Mouse (Mus musculus) heart, postnatal 0 days (tissue): ENCODE measurements around the gene Gpr45.

Experiments
- CTCF ChIP-seq: IDR thresholded peaks from 2 replicates; pipeline ENCODE4 v1.5.1; 2016; ENCODE audit warnings: antibody characterized with exemption, control low read depth, low read depth
- EP300 ChIP-seq: IDR thresholded peaks from 2 replicates; pipeline ENCODE4 v1.6.1; 2016; ENCODE audit warnings: antibody characterized with exemption, low read depth

DNA sequence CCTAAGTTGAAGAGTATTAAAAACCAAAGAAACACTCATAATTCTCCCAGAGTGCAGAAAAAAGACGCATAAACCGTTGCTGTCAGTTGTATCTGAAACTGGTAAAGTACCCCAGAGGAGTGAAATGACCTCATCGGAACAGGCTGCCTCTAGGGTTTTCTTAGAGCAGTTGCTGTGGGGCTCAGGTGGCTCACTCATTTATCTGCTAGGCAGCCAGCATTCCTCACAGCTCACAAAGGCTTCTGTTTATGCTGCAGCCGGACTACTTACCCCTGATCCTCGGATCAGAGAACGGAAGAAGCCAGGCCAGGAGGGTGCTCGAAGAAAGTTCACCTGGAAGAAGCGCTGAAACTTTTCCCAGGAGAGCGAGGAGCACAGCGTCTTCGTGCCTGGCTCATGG lies 47.5 kb upstream of the Gpr45 start:
- no peak for TF ChIP-seq CTCF
- TF ChIP-seq EP300 = no peak
